Mouse (Mus musculus): ENCODE results near the gene Crygs.

Crygs gene

GRCm38 (mm10) chr16:22811477-22811876 is at the start of gene Crygs:
TSS of gene Crygs (minus strand) at chr16:22811577.
- TF ChIP-seq GATA4 (IDR thresholded peaks at IDR 0.05; ENCODE audit: insufficient replicate concordance, low read length) = no peak

GRCm38 (mm10) chr16:22857431-22858113 is 46.2 kb upstream of the Crygs start, which contains the start of the genes Tbccd1 and Dnajb11:
TSS of gene Tbccd1 (minus strand) at chr16:22857669.
TSS of gene Dnajb11 (plus strand) at chr16:22857845.
- TF ChIP-seq GATA4 (IDR thresholded peaks at IDR 0.05; ENCODE audit: insufficient replicate concordance, low read length) = 0 out of 2 replicates have a peak, but pooled peaks have one; percentile 23

GRCm38 (mm10) chr16:22856773-22857172 is 45.4 kb upstream of the Crygs start:
- no peak for TF ChIP-seq GATA4 (IDR thresholded peaks at IDR 0.05; ENCODE audit: insufficient replicate concordance, low read length)

GRCm38 (mm10) chr16:22852709-22853108 is 41.3 kb upstream of the Crygs start:
- no peak for TF ChIP-seq GATA4 (IDR thresholded peaks at IDR 0.05; ENCODE audit: insufficient replicate concordance, low read length)

- TF ChIP-seq GATA4 (IDR thresholded peaks at IDR 0.05; ENCODE audit: insufficient replicate concordance, low read length) = no peak
Observed at GRCm38 (mm10) chr16:22848331-22848730, 37.0 kb upstream of the Crygs start.

GRCm38 (mm10) chr16:22847686-22848085 is 36.3 kb upstream of the Crygs start:
- no peak for TF ChIP-seq GATA4 (IDR thresholded peaks at IDR 0.05; ENCODE audit: insufficient replicate concordance, low read length)

- TF ChIP-seq GATA4 (IDR thresholded peaks at IDR 0.05; ENCODE audit: insufficient replicate concordance, low read length) = no peak
Observed at GRCm38 (mm10) chr16:22845481-22845880, 34.1 kb upstream of the Crygs start.

- no peak for TF ChIP-seq GATA4 (IDR thresholded peaks at IDR 0.05; ENCODE audit: insufficient replicate concordance, low read length)
Observed at GRCm38 (mm10) chr16:22844834-22845233, 33.5 kb upstream of the Crygs start.

- TF ChIP-seq GATA4 (IDR thresholded peaks at IDR 0.05; ENCODE audit: insufficient replicate concordance, low read length) = no peak
Observed at GRCm38 (mm10) chr16:22844061-22844801, 32.9 kb upstream of the Crygs start.

GRCm38 (mm10) chr16:22842871-22843270 is 31.5 kb upstream of the Crygs start:
- no peak for TF ChIP-seq GATA4 (IDR thresholded peaks at IDR 0.05; ENCODE audit: insufficient replicate concordance, low read length)

GRCm38 (mm10) chr16:22839146-22839857 is 27.9 kb upstream of the Crygs start:
- no peak for TF ChIP-seq GATA4 (IDR thresholded peaks at IDR 0.05; ENCODE audit: insufficient replicate concordance, low read length)

- TF ChIP-seq GATA4 (IDR thresholded peaks at IDR 0.05; ENCODE audit: insufficient replicate concordance, low read length) = no peak
Observed at GRCm38 (mm10) chr16:22832932-22833525, 21.7 kb upstream of the Crygs start.

GRCm38 (mm10) chr16:22820731-22821130 is 9.4 kb upstream of the Crygs start:
- TF ChIP-seq GATA4 (IDR thresholded peaks at IDR 0.05; ENCODE audit: insufficient replicate concordance, low read length) = no peak

GRCm38 (mm10) chr16:22807468-22808070 is 3.8 kb downstream of the Crygs start:
- no peak for TF ChIP-seq GATA4 (IDR thresholded peaks at IDR 0.05; ENCODE audit: insufficient replicate concordance, low read length)

GRCm38 (mm10) chr16:22802786-22803185 is 8.6 kb downstream of the Crygs start:
- no peak for TF ChIP-seq GATA4 (IDR thresholded peaks at IDR 0.05; ENCODE audit: insufficient replicate concordance, low read length)

Data from liver, adult (tissue).